Mouse (Mus musculus) brown adipose tissue, adult 24 weeks (tissue): ENCODE data around the gene Heatr4. TPM values are rescaled to one million over a fixed set of nuclear protein-coding genes. Genes with fewer than 3 reads are reported as not detected.

ENCODE experiments used
- H3K27ac ChIP-seq: fragments of 200-500 bp; replicated peaks from 2 replicates; pipeline ENCODE4 v1.5.1; 2012; ENCODE audit warnings: low read depth, mild to moderate bottlenecking, low read length
- H3K4me1 ChIP-seq: fragments of 200-500 bp; 2 replicates; pipeline ENCODE4 v1.6.1; 2012; ENCODE audit warnings: low read length, mixed read lengths; ENCODE audit not compliant: control insufficient read depth, insufficient read depth, insufficient read length
- H3K4me3 ChIP-seq: fragments of 200-500 bp; 2 replicates; pipeline ENCODE4 v1.5.1; 2012; ENCODE audit warnings: low read depth, mild to moderate bottlenecking, low read length, moderate library complexity; ENCODE audit not compliant: insufficient read depth
- polyA plus RNA-seq: library from polyadenylated mRNA; stranded (reverse); fragments of >200 nt; gene quantifications from 2 replicates; pipeline ENCODE4 v1.2.4, GENCODE M21; 2012; ENCODE audit not compliant: missing spikeins, insufficient read depth, insufficient read length

The Heatr4 gene
- polyA plus RNA-seq, 1 experiment = not detected

- 0 out of 2 replicates have a peak overlapping the region, but pooled peaks have one; percentile 55 for H3K27ac ChIP-seq
- H3K4me3 ChIP-seq = no peak overlapping the region
- H3K4me1 ChIP-seq = peaks cover 7% of the 10 kb centered on the region; the same call in 1 of the 2 replicates
Observed at GRCm38 (mm10) chr12:83927747-83928146, 56.9 kb downstream of the Heatr4 start.

GRCm38 (mm10) chr12:83926061-83926460 is 58.6 kb downstream of the Heatr4 start:
- H3K27ac ChIP-seq = no peak overlapping the region
- no peak overlapping the region for H3K4me3 ChIP-seq
- H3K4me1 ChIP-seq = peaks cover 7% of the 10 kb centered on the region; the same call in 1 of the 2 replicates

GRCm38 (mm10) chr12:83925160-83925703 is 59.4 kb downstream of the Heatr4 start:
- Histone ChIP-seq H3K4me3 (no peak overlapping the region), H3K27ac (peak overlapping the region; percentile 44; the same call in 1 of the 2 replicates), H3K4me1 (peaks cover 7% of the 10 kb centered on the region; the same call in 1 of the 2 replicates)

GRCm38 (mm10) chr12:83924332-83924731 is 60.3 kb downstream of the Heatr4 start:
- Histone ChIP-seq H3K27ac (no peak overlapping the region), H3K4me1 (peaks cover 7% of the 10 kb centered on the region; the same call in 1 of the 2 replicates), H3K4me3 (no peak overlapping the region)

- H3K4me1 ChIP-seq = peaks cover 5% of the 10 kb centered on the region; the same call in 1 of the 2 replicates
- H3K27ac ChIP-seq = no peak overlapping the region
- H3K4me3 ChIP-seq = no peak overlapping the region
Observed at GRCm38 (mm10) chr12:83923486-83923859, 61.2 kb downstream of the Heatr4 start.

- no peak overlapping the region for H3K27ac ChIP-seq
- H3K4me3 ChIP-seq = peak overlapping the region; percentile 72
Observed at GRCm38 (mm10) chr12:83922724-83923485, 61.7 kb downstream of the Heatr4 start.

GRCm38 (mm10) chr12:83921535-83922381 is 62.9 kb downstream of the Heatr4 start, which contains the start of gene Numb:
TSS of gene Numb (minus strand) at chr12:83921934.
- H3K4me3 ChIP-seq = peak within 1 kb of the TSS; percentile 78
- H3K27ac ChIP-seq = peak within 1 kb of the TSS; percentile 76
- peaks cover 4% of the 10 kb centered on the region; the same call in 1 of the 2 replicates for H3K4me1 ChIP-seq

More at GRCm38 (mm10) chr12:83922724-83923485, 61.7 kb downstream of the Heatr4 start:
- H3K4me1 ChIP-seq = peaks cover 2% of the 10 kb centered on the region; the same call in 1 of the 2 replicates

- peaks cover 5% of the 10 kb centered on the region; the same call in 1 of the 2 replicates for H3K4me1 ChIP-seq
- H3K4me3 ChIP-seq = peak overlapping the region; percentile 78
- peak overlapping the region; percentile 76 for H3K27ac ChIP-seq
Observed at GRCm38 (mm10) chr12:83920721-83921441, 63.8 kb downstream of the Heatr4 start.

- H3K4me1 ChIP-seq = peaks cover 10% of the 10 kb centered on the region; the same call in 1 of the 2 replicates
- H3K27ac ChIP-seq = no peak overlapping the region
- no peak overlapping the region for H3K4me3 ChIP-seq
Observed at GRCm38 (mm10) chr12:83916884-83917283, 67.8 kb downstream of the Heatr4 start.

- no peak overlapping the region for H3K27ac ChIP-seq
- H3K4me3 ChIP-seq = no peak overlapping the region
- H3K4me1 ChIP-seq = peaks cover 10% of the 10 kb centered on the region; the same call in 1 of the 2 replicates
Observed at GRCm38 (mm10) chr12:83914797-83915196, 69.9 kb downstream of the Heatr4 start.

- H3K27ac ChIP-seq = no peak overlapping the region
- no peak overlapping the region for H3K4me3 ChIP-seq
- H3K4me1 ChIP-seq = peaks cover 10% of the 10 kb centered on the region; the same call in 1 of the 2 replicates
Observed at GRCm38 (mm10) chr12:83914202-83914740, 70.4 kb downstream of the Heatr4 start.

- no peak overlapping the region for H3K4me3 ChIP-seq
- no peak overlapping the region for H3K27ac ChIP-seq
- peaks cover 5% of the 10 kb centered on the region for H3K4me1 ChIP-seq
Observed at GRCm38 (mm10) chr12:83910451-83910850, 74.2 kb downstream of the Heatr4 start.
